Mouse (Mus musculus): Measurements from ENCODE around the gene Me1.

Gene Me1

GRCm38 (mm10) chr9:86658347-86658746, 37.4 kb downstream of the Me1 start:
- DNase-seq (ENCODE audit: low spot score in 2 of 2), result no peak

GRCm38 (mm10) chr9:86652194-86652593, 43.6 kb downstream of the Me1 start:
- no peak for DNase-seq (ENCODE audit: low spot score in 2 of 2)

GRCm38 (mm10) chr9:86651254-86651653, 44.5 kb downstream of the Me1 start:
- no peak for DNase-seq (ENCODE audit: low spot score in 2 of 2)

- DNase-seq (ENCODE audit: low spot score in 2 of 2), result no peak
These were observed 44.9 kb downstream of the Me1 start for GRCm38 (mm10) chr9:86650822-86651221.

- DNase-seq (ENCODE audit: low spot score in 2 of 2), result no peak
These were observed 47.7 kb downstream of the Me1 start for GRCm38 (mm10) chr9:86647931-86648550.

- no peak for DNase-seq (ENCODE audit: low spot score in 2 of 2)
These were observed 48.9 kb downstream of the Me1 start for GRCm38 (mm10) chr9:86646807-86647206.

GRCm38 (mm10) chr9:86643497-86643896, 52.3 kb downstream of the Me1 start:
- no peak for DNase-seq (ENCODE audit: low spot score in 2 of 2)

- no peak for DNase-seq (ENCODE audit: low spot score in 2 of 2)
These were observed 57.0 kb downstream of the Me1 start for GRCm38 (mm10) chr9:86638771-86639170.

GRCm38 (mm10) chr9:86631153-86631552, 64.6 kb downstream of the Me1 start:
- no peak for DNase-seq (ENCODE audit: low spot score in 2 of 2)

- no peak for DNase-seq (ENCODE audit: low spot score in 2 of 2)
These were observed 65.3 kb downstream of the Me1 start for GRCm38 (mm10) chr9:86630352-86630931.

GRCm38 (mm10) chr9:86629379-86629778, 66.4 kb downstream of the Me1 start:
- DNase-seq (ENCODE audit: low spot score in 2 of 2), result no peak

GRCm38 (mm10) chr9:86627745-86628496, 67.8 kb downstream of the Me1 start:
- no peak for DNase-seq (ENCODE audit: low spot score in 2 of 2)

- no peak for DNase-seq (ENCODE audit: low spot score in 2 of 2)
These were observed 68.8 kb downstream of the Me1 start for GRCm38 (mm10) chr9:86626906-86627305.

GRCm38 (mm10) chr9:86624781-86625180, 71.0 kb downstream of the Me1 start:
- DNase-seq (ENCODE audit: low spot score in 2 of 2), result no peak

- no peak for DNase-seq (ENCODE audit: low spot score in 2 of 2)
These were observed 71.7 kb downstream of the Me1 start for GRCm38 (mm10) chr9:86624039-86624438.

GRCm38 (mm10) chr9:86622062-86622461, 73.7 kb downstream of the Me1 start:
- DNase-seq (ENCODE audit: low spot score in 2 of 2), result no peak

- DNase-seq (ENCODE audit: low spot score in 2 of 2), result no peak
These were observed 76.2 kb downstream of the Me1 start for GRCm38 (mm10) chr9:86619341-86620139.

- no peak for DNase-seq (ENCODE audit: low spot score in 2 of 2)
These were observed 77.8 kb downstream of the Me1 start for GRCm38 (mm10) chr9:86617837-86618492.

GRCm38 (mm10) chr9:86615765-86616164, 80.0 kb downstream of the Me1 start:
- DNase-seq (ENCODE audit: low spot score in 2 of 2), result no peak

- DNase-seq (ENCODE audit: low spot score in 2 of 2), result no peak
These were observed 83.7 kb downstream of the Me1 start for GRCm38 (mm10) chr9:86612091-86612490.

GRCm38 (mm10) chr9:86605776-86606175, 90.0 kb downstream of the Me1 start:
- no peak for DNase-seq (ENCODE audit: low spot score in 2 of 2)

All from thymus, postnatal 10 days (tissue).